Mouse (Mus musculus): ENCODE measurements around the gene Stau1.

Gene Stau1

DNA sequence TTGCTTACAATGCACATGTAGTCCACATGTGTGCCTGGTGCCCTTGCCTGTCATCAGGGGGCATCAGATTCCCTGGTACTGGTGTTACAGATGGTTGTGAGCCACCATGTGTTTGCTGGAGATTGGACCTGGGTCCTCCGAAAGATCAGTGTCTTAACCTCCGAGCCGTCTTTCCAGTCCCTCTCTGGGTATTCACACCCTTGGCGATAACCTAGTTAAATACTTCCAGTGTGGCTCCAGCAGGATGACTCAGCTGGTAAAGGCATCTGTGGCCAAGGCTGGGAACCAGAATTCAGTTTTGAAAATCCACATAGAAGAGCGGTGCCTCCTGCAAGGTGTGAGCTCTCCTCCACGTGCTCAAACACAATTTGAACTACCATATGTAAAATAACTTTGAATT is 62.2 kb downstream of the Stau1 start:
- TF ChIP-seq NANOG (IDR thresholded peaks at IDR 0.05; ENCODE audit: borderline replicate concordance, low read length) = no peak
- TF ChIP-seq CTCF (conservative IDR thresholded peaks at IDR 0.05; ENCODE audit: low read length) = no peak
- no peak for TF ChIP-seq POU5F1 (IDR thresholded peaks at IDR 0.05; ENCODE audit: borderline replicate concordance, low read length)
- Histone ChIP-seq H3K27me3 (ENCODE audit: insufficient read depth, low read length) (no peaks in the 10 kb centered on the region), H3K4me1 (replicated peaks; ENCODE audit: low read depth, low read length) (no peaks in the 10 kb centered on the region), H3K4me3 (replicated peaks; ENCODE audit: low read length) (no peak overlapping the region), H3K36me3 (ENCODE audit: insufficient read depth, low read length) (peaks cover 98% of the 10 kb centered on the region), H3K9me3 (ENCODE audit: low read length) (no peaks in the 10 kb centered on the region)

- Histone ChIP-seq H3K27me3 (ENCODE audit: insufficient read depth, low read length) (no peaks in the 10 kb centered on the region), H3K4me1 (replicated peaks; ENCODE audit: low read depth, low read length) (peaks cover 8% of the 10 kb centered on the region; the same call in 1 of the 2 replicates), H3K9me3 (ENCODE audit: low read length) (no peaks in the 10 kb centered on the region), H3K4me3 (replicated peaks; ENCODE audit: low read length) (no peak overlapping the region), H3K36me3 (ENCODE audit: insufficient read depth, low read length) (peaks cover 98% of the 10 kb centered on the region)
- no peak for TF ChIP-seq CTCF (conservative IDR thresholded peaks at IDR 0.05; ENCODE audit: low read length)
Measured at GRCm38 (mm10) chr2:166923971-166924370, 72.1 kb downstream of the Stau1 start.

- peaks cover 61% of the 10 kb centered on the region for H3K4me1 ChIP-seq (replicated peaks; ENCODE audit: low read depth, low read length)
- no peak overlapping the region; the same call in 1 of the 2 replicates for H3K4me3 ChIP-seq (replicated peaks; ENCODE audit: low read length)
- no peaks in the 10 kb centered on the region for H3K27me3 ChIP-seq (ENCODE audit: insufficient read depth, low read length)
- H3K9me3 ChIP-seq (ENCODE audit: low read length) = no peaks in the 10 kb centered on the region
- TF ChIP-seq POU5F1 (IDR thresholded peaks at IDR 0.05; ENCODE audit: borderline replicate concordance, low read length) = no peak
- no peak for TF ChIP-seq NANOG (IDR thresholded peaks at IDR 0.05; ENCODE audit: borderline replicate concordance, low read length)
- TF ChIP-seq CTCF (conservative IDR thresholded peaks at IDR 0.05; ENCODE audit: low read length) = no peak
- H3K36me3 ChIP-seq (ENCODE audit: insufficient read depth, low read length) = peaks cover 63% of the 10 kb centered on the region
Measured at GRCm38 (mm10) chr2:166910536-166910935, 85.6 kb downstream of the Stau1 start.

DNA sequence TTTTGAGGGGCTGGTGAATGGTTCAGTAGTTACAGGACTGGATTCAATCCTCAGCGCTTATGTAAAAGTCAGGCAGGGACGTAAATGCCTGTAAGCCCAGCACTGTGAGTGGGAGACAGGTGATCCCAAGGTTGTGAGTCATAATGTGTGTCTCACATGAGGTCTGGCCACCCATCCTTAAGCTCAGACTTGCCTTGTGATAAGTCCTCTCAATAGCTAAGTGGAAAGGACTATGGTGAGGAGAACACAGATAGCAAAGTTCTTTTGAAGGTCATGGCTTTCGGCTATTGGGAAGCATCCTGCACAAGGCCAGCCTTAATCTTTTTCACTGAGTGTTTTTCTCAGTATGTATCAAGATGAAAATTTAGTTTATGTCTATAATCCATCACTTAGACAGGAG is 86.4 kb downstream of the Stau1 start:
- H3K4me3 ChIP-seq (replicated peaks; ENCODE audit: low read length) = no peak overlapping the region
- no peaks in the 10 kb centered on the region for H3K9me3 ChIP-seq (ENCODE audit: low read length)
- H3K36me3 ChIP-seq (ENCODE audit: insufficient read depth, low read length) = peaks cover 56% of the 10 kb centered on the region
- TF ChIP-seq POU5F1 (IDR thresholded peaks at IDR 0.05; ENCODE audit: borderline replicate concordance, low read length) (no peak), NANOG (IDR thresholded peaks at IDR 0.05; ENCODE audit: borderline replicate concordance, low read length) (no peak), CTCF (conservative IDR thresholded peaks at IDR 0.05; ENCODE audit: low read length) (no peak)
- H3K27me3 ChIP-seq (ENCODE audit: insufficient read depth, low read length) = no peaks in the 10 kb centered on the region
- peaks cover 69% of the 10 kb centered on the region for H3K4me1 ChIP-seq (replicated peaks; ENCODE audit: low read depth, low read length)

DNA sequence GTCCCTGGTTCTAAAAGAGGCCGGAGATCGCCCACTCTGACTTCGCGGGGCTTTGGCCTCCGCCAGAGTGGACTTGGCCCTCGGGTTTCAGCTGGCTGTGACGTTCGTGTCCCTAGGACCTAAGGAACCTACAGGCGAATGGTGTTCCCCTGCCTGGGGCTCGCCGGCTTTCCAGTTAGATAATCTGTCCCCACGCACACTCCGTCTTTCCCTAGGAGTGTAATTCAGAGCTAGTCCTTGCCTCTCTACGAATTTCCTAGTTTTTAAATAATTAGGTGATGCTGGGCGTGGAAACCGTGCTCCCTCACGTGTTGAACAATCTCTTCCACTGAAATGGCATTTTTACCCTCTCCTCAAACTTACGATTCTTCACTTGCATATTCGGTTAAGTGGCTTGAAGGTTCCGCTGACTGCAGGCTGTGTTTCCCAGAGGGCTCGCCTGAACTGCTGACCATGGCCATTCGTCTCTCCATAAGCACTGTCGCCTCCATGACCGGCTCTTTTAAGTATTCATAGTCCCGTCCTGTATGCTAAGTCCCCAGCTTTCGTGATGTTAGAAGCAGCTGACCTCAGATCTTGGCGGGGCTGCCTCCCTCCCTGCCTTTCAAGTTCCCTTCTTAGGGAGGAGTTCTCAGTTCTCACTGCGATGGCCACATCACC is 89.4 kb downstream of the Stau1 start:
- Histone ChIP-seq H3K9me3 (ENCODE audit: low read length) (no peaks in the 10 kb centered on the region), H3K4me1 (replicated peaks; ENCODE audit: low read depth, low read length) (peaks cover 57% of the 10 kb centered on the region), H3K36me3 (ENCODE audit: insufficient read depth, low read length) (peaks cover 33% of the 10 kb centered on the region), H3K4me3 (replicated peaks; ENCODE audit: low read length) (peak overlapping the region; percentile 98), H3K27me3 (ENCODE audit: insufficient read depth, low read length) (no peaks in the 10 kb centered on the region)
- TF ChIP-seq POU5F1 (IDR thresholded peaks at IDR 0.05; ENCODE audit: borderline replicate concordance, low read length) = no peak
- TF ChIP-seq NANOG (IDR thresholded peaks at IDR 0.05; ENCODE audit: borderline replicate concordance, low read length) = no peak
- no peak for TF ChIP-seq CTCF (conservative IDR thresholded peaks at IDR 0.05; ENCODE audit: low read length)

DNA sequence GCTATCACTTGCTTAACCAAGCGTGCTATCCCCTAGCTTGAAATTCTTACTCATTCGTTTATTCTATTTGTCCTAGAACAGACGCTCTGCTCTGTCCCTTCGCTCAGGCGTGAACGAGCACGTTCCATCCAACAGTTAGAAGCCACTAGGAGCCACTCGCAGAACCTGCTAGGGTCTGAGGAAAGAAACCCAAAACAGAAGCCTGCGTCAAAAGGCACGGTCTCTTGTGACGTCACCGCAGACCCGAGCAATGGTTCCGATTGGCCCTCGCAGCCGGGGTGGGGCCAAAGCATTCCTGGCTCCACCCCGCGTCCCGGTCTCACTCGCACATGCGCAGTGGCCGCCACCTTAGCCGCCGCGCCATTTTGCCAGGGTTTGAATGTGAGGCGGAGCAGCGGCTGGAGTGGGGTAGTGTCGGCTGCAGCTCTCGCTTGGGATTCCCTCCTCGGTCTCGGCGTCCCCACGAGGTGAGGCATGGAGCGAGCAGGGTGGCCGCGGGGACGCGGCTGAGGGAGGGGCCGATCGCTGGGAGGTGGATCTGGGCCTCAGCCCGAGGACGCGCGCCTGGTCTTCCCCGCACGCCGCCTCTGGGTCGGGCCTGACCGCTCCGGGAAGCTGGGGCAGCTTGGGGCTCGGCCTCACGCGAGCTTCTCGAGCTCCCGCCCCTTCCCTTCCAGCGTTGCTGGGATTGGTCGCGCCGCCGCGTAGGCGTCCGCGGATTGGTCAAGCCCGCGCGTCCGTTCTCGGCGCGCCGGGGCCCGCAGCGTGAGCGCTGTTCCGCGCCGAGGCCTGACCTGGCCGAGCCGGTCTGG is 90.2 kb downstream of the Stau1 start, which contains the start of gene Cse1l:
Gene Cse1l (plus strand): TSS at position 330 of the 812 bp plus-strand sequence.
- Histone ChIP-seq H3K4me1 (replicated peaks; ENCODE audit: low read depth, low read length) (peaks cover 56% of the 10 kb centered on the region), H3K4me3 (replicated peaks; ENCODE audit: low read length) (peak within 1 kb of the TSS; percentile 98), H3K36me3 (ENCODE audit: insufficient read depth, low read length) (peaks cover 28% of the 10 kb centered on the region), H3K27me3 (ENCODE audit: insufficient read depth, low read length) (no peaks in the 10 kb centered on the region), H3K9me3 (ENCODE audit: low read length) (no peaks in the 10 kb centered on the region)
- no peak for TF ChIP-seq POU5F1 (IDR thresholded peaks at IDR 0.05; ENCODE audit: borderline replicate concordance, low read length)
- no peak for TF ChIP-seq CTCF (conservative IDR thresholded peaks at IDR 0.05; ENCODE audit: low read length)
- no peak for TF ChIP-seq NANOG (IDR thresholded peaks at IDR 0.05; ENCODE audit: borderline replicate concordance, low read length)

GRCm38 (mm10) chr2:166903719-166904282 is 92.3 kb downstream of the Stau1 start:
- TF ChIP-seq POU5F1 (IDR thresholded peaks at IDR 0.05; ENCODE audit: borderline replicate concordance, low read length) (no peak), CTCF (conservative IDR thresholded peaks at IDR 0.05; ENCODE audit: low read length) (peak; percentile 85), NANOG (IDR thresholded peaks at IDR 0.05; ENCODE audit: borderline replicate concordance, low read length) (no peak)
- Histone ChIP-seq H3K27me3 (ENCODE audit: insufficient read depth, low read length) (no peaks in the 10 kb centered on the region), H3K4me3 (replicated peaks; ENCODE audit: low read length) (no peak overlapping the region), H3K36me3 (ENCODE audit: insufficient read depth, low read length) (peaks cover 12% of the 10 kb centered on the region), H3K9me3 (ENCODE audit: low read length) (no peaks in the 10 kb centered on the region), H3K4me1 (replicated peaks; ENCODE audit: low read depth, low read length) (peaks cover 56% of the 10 kb centered on the region)

DNA sequence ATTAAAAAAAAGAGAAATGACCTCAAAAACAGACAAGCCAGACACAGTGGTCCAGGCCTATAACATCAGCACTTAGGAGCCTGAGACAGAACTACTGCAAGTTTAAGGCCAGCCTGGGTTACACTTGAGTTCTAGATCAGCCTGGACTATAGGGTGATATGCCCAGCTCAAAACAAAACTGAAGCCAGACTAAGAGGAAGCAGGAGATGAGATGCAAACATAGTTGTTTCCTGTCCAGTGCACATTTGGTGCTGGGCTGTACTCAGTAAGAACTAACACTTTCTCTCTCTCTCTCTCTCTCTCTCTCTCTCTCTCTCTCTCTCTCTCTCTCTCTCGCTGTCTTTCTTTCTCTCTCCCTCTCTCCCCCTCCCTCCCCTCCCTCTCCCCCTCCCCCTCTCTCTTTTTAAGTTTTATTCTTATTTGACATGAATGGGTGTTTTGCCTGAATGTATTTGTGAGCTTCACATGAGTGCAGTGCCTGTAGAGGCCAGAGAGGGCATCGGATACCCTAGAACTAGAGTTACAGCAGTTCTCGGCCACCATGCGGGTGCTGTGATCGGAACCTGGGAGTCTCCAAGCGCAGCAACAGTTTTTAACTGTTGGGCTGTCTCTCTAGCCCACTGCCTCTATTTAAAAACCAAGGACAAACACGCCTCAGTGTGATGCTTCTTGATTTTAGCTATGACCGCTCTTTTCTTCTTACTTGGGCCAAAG is 95.2 kb downstream of the Stau1 start:
- TF ChIP-seq POU5F1 (IDR thresholded peaks at IDR 0.05; ENCODE audit: borderline replicate concordance, low read length) = no peak
- TF ChIP-seq NANOG (IDR thresholded peaks at IDR 0.05; ENCODE audit: borderline replicate concordance, low read length) = no peak
- TF ChIP-seq CTCF (conservative IDR thresholded peaks at IDR 0.05; ENCODE audit: low read length) = peak; percentile 11; the same call in 1 of the 2 replicates
- peaks cover 45% of the 10 kb centered on the region for H3K4me1 ChIP-seq (replicated peaks; ENCODE audit: low read depth, low read length)
- H3K9me3 ChIP-seq (ENCODE audit: low read length) = no peaks in the 10 kb centered on the region
- H3K4me3 ChIP-seq (replicated peaks; ENCODE audit: low read length) = no peak overlapping the region
- no peaks in the 10 kb centered on the region for H3K27me3 ChIP-seq (ENCODE audit: insufficient read depth, low read length)
- peaks cover 15% of the 10 kb centered on the region for H3K36me3 ChIP-seq (ENCODE audit: insufficient read depth, low read length)

All from E14TG2a.4 (cell line).